ENCODE assay signal across 12 mouse cellular contexts in the genomic region with DNA sequence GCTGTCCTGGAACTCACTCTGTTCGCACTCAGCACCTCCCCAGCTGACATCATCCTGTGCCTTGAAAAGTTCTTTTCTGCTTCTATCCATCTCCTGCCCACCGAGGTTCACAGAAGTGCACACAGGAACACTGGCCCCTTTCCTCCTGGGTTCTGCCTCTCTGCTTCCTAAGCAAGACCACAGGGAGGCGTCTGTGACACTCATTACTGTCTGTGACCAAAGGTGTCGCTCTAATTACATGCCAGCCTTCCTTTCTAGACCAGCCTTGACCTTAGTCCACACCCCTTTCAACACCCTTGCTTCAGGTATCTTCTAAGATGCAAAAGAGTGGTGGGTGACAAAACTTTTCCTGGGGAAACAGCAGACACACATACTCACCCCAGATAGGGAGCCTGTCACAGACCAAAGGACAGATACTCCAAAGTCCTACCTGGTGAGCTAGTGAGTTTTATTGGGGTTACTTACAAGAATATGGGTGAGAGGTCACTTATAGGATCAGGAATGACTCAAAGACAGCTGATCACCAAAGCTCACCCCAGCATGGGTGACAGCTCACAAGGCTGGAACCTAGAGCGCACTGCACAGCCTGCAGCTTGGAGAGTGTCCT. TPM values are rescaled to one million over a fixed set of nuclear protein-coding genes. Genes with fewer than 3 reads are reported as not detected.
DNase-seq lines count a peak whose midpoint lies in the region; ATAC-seq and TF ChIP-seq lines count a peak whose summit lies in the region.
"Had no signal": no experiment of that assay in that cellular context is flagged by ENCODE, and none has a peak within 500 bp of the region (broad histone marks: within the 10 kb centered on the region; RNA-seq: fewer than 3 reads in every experiment).

No protein-coding gene starts in this region.

- H3K9me3 ChIP-seq in kidney, embryonic 15.5 days (replicated peaks): no peaks in the 10 kb centered on the region
- no peaks in the 10 kb centered on the region for H3K9me3 ChIP-seq in MEL (replicated peaks; ENCODE audit: insufficient read depth, low read length)
- H3K9me3 ChIP-seq: embryonic facial prominence, embryonic 12.5 days had no signal

- peak; percentile 28 to 88 (median 30) for TF ChIP-seq CTCF in MEL (IDR thresholded peaks at IDR 0.05 in 2 of 3, conservative IDR thresholded peaks at IDR 0.05 in 1 of 3; ENCODE audit: control insufficient read depth in 1 of 3, insufficient read depth in 1 of 3, low read depth in 2 of 3, low read length in 3 of 3, poor library complexity in 1 of 3, severe bottlenecking in 1 of 3)

- no peak overlapping the region for H3K9ac ChIP-seq in kidney, embryonic 15.5 days
- H3K9ac ChIP-seq in MEL (ENCODE audit: control insufficient read depth, low read depth, low read length, poor library complexity, severe bottlenecking): no peak overlapping the region
- H3K9ac ChIP-seq: embryonic facial prominence, embryonic 12.5 days had no signal

- H3K79me2 ChIP-seq in MEL (ENCODE audit: control insufficient read depth, insufficient read depth, low read length, poor library complexity): no peaks in the 10 kb centered on the region

- TF ChIP-seq EP300 in MEL (IDR thresholded peaks at IDR 0.05; ENCODE audit: low read depth in 1 of 2, low read length in 2 of 2): no peak

- H3K4me1 ChIP-seq in kidney, embryonic 15.5 days: no peaks in the 10 kb centered on the region
- peaks cover 0 to 8% of the 10 kb centered on the region in 2 experiments; a peak in 1 of 4 replicates for H3K4me1 ChIP-seq in MEL (ENCODE audit: control insufficient read depth in 1 of 2, insufficient read depth in 2 of 2, low read length in 2 of 2)
- H3K4me1 ChIP-seq: embryonic facial prominence, embryonic 12.5 days had no signal

- no peak overlapping the region for H3K27ac ChIP-seq in kidney, embryonic 15.5 days
- no peak overlapping the region for H3K27ac ChIP-seq in MEL (ENCODE audit: control insufficient read depth, low read depth, low read length)
- H3K27ac ChIP-seq: embryonic facial prominence, embryonic 12.5 days had no signal

- no peak overlapping the region for H3K4me2 ChIP-seq in kidney, embryonic 15.5 days
- H3K4me2 ChIP-seq: embryonic facial prominence, embryonic 12.5 days had no signal

- DNase-seq in kidney, adult 9 months: peak; percentile 36
- peak; percentile 44 for DNase-seq in CD4-positive helper T cell, adult 2 months (ENCODE audit: low read depth, low spot score)
- peak; percentile 50 for DNase-seq in MEL (ENCODE audit: low read depth, low spot score)
- DNase-seq in c-Kit-positive CD71-positive TER-119-positive erythroid progenitor cells, embryonic 14.5 days (ENCODE audit: low spot score): no peak
- no peak for DNase-seq in gastrocnemius, adult 8-10 months (ENCODE audit: low spot score in 2 of 2)
- no peak for DNase-seq in kidney, adult 18-20 months
- DNase-seq: lung, adult 2 months; right cerebral cortex, adult 18-20 months had no signal

- H3K27me3 ChIP-seq in kidney, embryonic 15.5 days: no peaks in the 10 kb centered on the region; the same call in 1 of the 2 replicates
- peaks cover 0 to 5% of the 10 kb centered on the region in 2 experiments; a peak in 2 of 4 replicates for H3K27me3 ChIP-seq in MEL (ENCODE audit: control insufficient read depth in 1 of 2, insufficient read depth in 2 of 2, low read length in 2 of 2)
- H3K27me3 ChIP-seq: embryonic facial prominence, embryonic 12.5 days had no signal

- WGBS in kidney, embryonic 15.5 days: 45% methylated on average over 5 of the region's 5 CpGs

- no peaks in the 10 kb centered on the region for H3K36me3 ChIP-seq in kidney, embryonic 15.5 days
- H3K36me3 ChIP-seq in MEL (ENCODE audit: control insufficient read depth in 1 of 2, insufficient read depth in 2 of 2, low read length in 2 of 2): no peaks in the 10 kb centered on the region
- H3K36me3 ChIP-seq: embryonic facial prominence, embryonic 12.5 days had no signal

- no peak for TF ChIP-seq POLR2A in MEL (IDR thresholded peaks at IDR 0.05; ENCODE audit: control insufficient read depth in 1 of 2, insufficient read depth in 1 of 2, low read depth in 1 of 2, low read length in 2 of 2, poor library complexity in 1 of 2)

- no peak overlapping the region for H3K4me3 ChIP-seq in kidney, embryonic 15.5 days (replicated peaks)
- no peak overlapping the region for H3K4me3 ChIP-seq in MEL (ENCODE audit: control insufficient read depth in 1 of 2, insufficient read depth in 1 of 2, low read depth in 2 of 2, low read length in 2 of 2)
- H3K4me3 ChIP-seq: embryonic facial prominence, embryonic 12.5 days had no signal

- TF ChIP-seq RAD21 in MEL (IDR thresholded peaks at IDR 0.05; ENCODE audit: low read depth, low read length): peak; percentile 45

- no peak for ATAC-seq in kidney, embryonic 15.5 days (replicated peaks; ENCODE audit: low FRiP score)
- ATAC-seq in megakaryocyte progenitor cell, adult 5-6 weeks (replicated peaks; ENCODE audit: poor library complexity): peak; percentile 75
- ATAC-seq: midbrain, embryonic 16.5 days had no signal

TF ChIP-seq in MEL, 35 proteins besides CTCF, POLR2A, EP300 and RAD21:
- peak; percentile 33 for TF ChIP-seq SMC3 (IDR thresholded peaks at IDR 0.05; ENCODE audit: low read depth, low read length)
- no peak for TF ChIP-seq ETS1 (IDR thresholded peaks at IDR 0.05; ENCODE audit: low read depth, low read length)
- no peak for TF ChIP-seq RCOR1 (IDR thresholded peaks at IDR 0.05; ENCODE audit: low read depth, low read length)

RNA-seq across cellular contexts. Expression of gene Ppp2r5c, which starts 8.4 kb away (rescaled TPM):
- polyA plus RNA-seq in kidney, embryonic 15.5 days (2015; fragmentation: Nextera tagmentation; extraction: Ambion mirVana): 141 and 143 TPM in 2 replicates
- 72.0 and 78.6 TPM in 2 replicates for total RNA-seq in MEL (2012; rRNA removed)
- 10 to 100 TPM; 93.9 to 100.0 TPM for polyA plus RNA-seq in MEL (2012; ENCODE audit: insufficient read depth in 1 of 2, insufficient read length in 2 of 2, low read depth in 1 of 2, low replicate concordance in 2 of 2, missing spikeins in 1 of 2)
- 108 and 119 TPM in 2 replicates for total RNA-seq in megakaryocyte progenitor cell, adult 5-6 weeks (2015)
- 189 and 205 TPM in 2 replicates for total RNA-seq in megakaryocyte progenitor cell, adult 5-6 weeks (2017)
- 10 to 100 TPM; 64.1 to 73.9 (median 67.9) TPM for total RNA-seq in gastrocnemius, adult 8-10 months (2022)

Comparison
In these comparisons a context has a peak if more than half of its experiments do, and no peak if none do; other contexts are left out.
1. DNase-seq: peak in kidney, adult 9 months (single experiment), CD4-positive helper T cell, adult 2 months (single experiment) and MEL (single experiment); none in c-Kit-positive CD71-positive TER-119-positive erythroid progenitor cells, embryonic 14.5 days (single experiment), gastrocnemius, adult 8-10 months (0 of 2) and kidney, adult 18-20 months (single experiment).